Mouse (Mus musculus): Measurements from ENCODE around the gene Zfp69. TPM values are rescaled to one million over a fixed set of nuclear protein-coding genes. Genes with fewer than 3 reads are reported as not detected.
A peak's percentile ranks its signal among the peaks of the same experiment; 100 is the strongest.

Zfp69 gene
- total RNA-seq, 2 experiments from 2014 or later, result 4.0 to 4.1 TPM

GRCm38 (mm10) chr4:120928686-120929085 is 22.8 kb downstream of the Zfp69 start:
- DNase-seq, result peak; percentile 65
- intact Hi-C loops (cut with DNase I), result no loop called here

- intact Hi-C loops (cut with DNase I), result no loop called here
- DNase-seq, result peak; percentile 24
These were observed 26.1 kb downstream of the Zfp69 start for GRCm38 (mm10) chr4:120925386-120925785.

- intact Hi-C loops (cut with DNase I), result no loop called here
- peak; percentile 96 for DNase-seq
These were observed 26.8 kb downstream of the Zfp69 start, which contains the start of gene Exo5 for GRCm38 (mm10) chr4:120924554-120925299. Gene Exo5 (minus strand): TSS chr4:120925017.

GRCm38 (mm10) chr4:120921461-120921860 is 30.0 kb downstream of the Zfp69 start:
- no peak for DNase-seq
- intact Hi-C loops (cut with DNase I), result no loop called here

GRCm38 (mm10) chr4:120914501-120914900 is 37.0 kb downstream of the Zfp69 start:
- no peak for DNase-seq
- intact Hi-C loops (cut with DNase I), result loop anchor here (10.0 kb wide), 1 partner anchor 330 kb away; the partner anchor contains the start of gene Gm8439

GRCm38 (mm10) chr4:120913861-120914260 is 37.6 kb downstream of the Zfp69 start:
- intact Hi-C loops (cut with DNase I), result loop anchor here (10.0 kb wide), 1 partner anchor 329 kb away; the partner anchor contains the start of gene Gm8439
- no peak for DNase-seq

- DNase-seq, result no peak
- intact Hi-C loops (cut with DNase I), result loop anchor here (10.0 kb wide), 1 partner anchor 329 kb away; the partner anchor contains the start of gene Gm8439
These were observed 38.1 kb downstream of the Zfp69 start for GRCm38 (mm10) chr4:120913443-120913842.

- intact Hi-C loops (cut with DNase I), result loop anchor here (10.0 kb wide), 1 partner anchor 328 kb away; the partner anchor contains the start of gene Gm8439
- DNase-seq, result no peak
These were observed 38.6 kb downstream of the Zfp69 start for GRCm38 (mm10) chr4:120912866-120913265.

GRCm38 (mm10) chr4:120911086-120911485 is 40.4 kb downstream of the Zfp69 start:
- intact Hi-C loops (cut with DNase I), result loop anchor here (10.0 kb wide), 1 partner anchor 326 kb away; the partner anchor contains the start of gene Gm8439
- no peak for DNase-seq

GRCm38 (mm10) chr4:120909558-120910150 is 41.8 kb downstream of the Zfp69 start:
- intact Hi-C loops (cut with DNase I), result loop anchor here (5.0 to 10.0 kb wide), 2 partner anchors 57 to 325 kb away; partner anchors contain the start of genes Gm8439 and Rims3
- peak; percentile 71 for DNase-seq

- intact Hi-C loops (cut with DNase I), result loop anchor here (5.0 kb wide), 1 partner anchor 53 kb away; the partner anchor contains the start of gene Rims3
These were observed 45.9 kb downstream of the Zfp69 start for GRCm38 (mm10) chr4:120905644-120906043.

GRCm38 (mm10) chr4:120904533-120904932 is 47.0 kb downstream of the Zfp69 start:
- intact Hi-C loops (cut with DNase I), result no loop called here
- DNase-seq, result no peak

More at GRCm38 (mm10) chr4:120905644-120906043, 45.9 kb downstream of the Zfp69 start:
- no peak for DNase-seq

- intact Hi-C loops (cut with DNase I), result loop anchor here (10.0 kb wide), 1 partner anchor 301 kb away; no protein-coding TSS in a partner anchor
- DNase-seq, result no peak
These were observed 55.5 kb downstream of the Zfp69 start for GRCm38 (mm10) chr4:120895810-120896584.

- intact Hi-C loops (cut with DNase I), result loop anchor here (10.0 kb wide), 1 partner anchor 300 kb away; no protein-coding TSS in a partner anchor
- peak; percentile 39 for DNase-seq
These were observed 56.3 kb downstream of the Zfp69 start for GRCm38 (mm10) chr4:120895226-120895625.

GRCm38 (mm10) chr4:120894584-120894983 is 56.9 kb downstream of the Zfp69 start:
- DNase-seq, result no peak
- intact Hi-C loops (cut with DNase I), result loop anchor here (10.0 kb wide), 1 partner anchor 300 kb away; no protein-coding TSS in a partner anchor

GRCm38 (mm10) chr4:120893656-120894401 is 57.7 kb downstream of the Zfp69 start:
- DNase-seq, result no peak
- intact Hi-C loops (cut with DNase I), result loop anchor here (10.0 kb wide), 1 partner anchor 299 kb away; no protein-coding TSS in a partner anchor

GRCm38 (mm10) chr4:120892516-120892915 is 59.0 kb downstream of the Zfp69 start:
- intact Hi-C loops (cut with DNase I), result loop anchor here (10.0 kb wide), 1 partner anchor 298 kb away; no protein-coding TSS in a partner anchor
- peak; percentile 37 for DNase-seq

- intact Hi-C loops (cut with DNase I), result loop anchor here (10.0 kb wide), 1 partner anchor 297 kb away; no protein-coding TSS in a partner anchor
- DNase-seq, result no peak
These were observed 59.5 kb downstream of the Zfp69 start for GRCm38 (mm10) chr4:120891960-120892359.

GRCm38 (mm10) chr4:120890754-120891440 is 60.6 kb downstream of the Zfp69 start:
- intact Hi-C loops (cut with DNase I), result loop anchor here (10.0 kb wide), 1 partner anchor 296 kb away; no protein-coding TSS in a partner anchor
- DNase-seq, result peak; percentile 86

Data from left cerebral cortex, postnatal 4 days (tissue).